Mouse (Mus musculus): Measurements from ENCODE around the gene Lcor. TPM values are rescaled to one million over a fixed set of nuclear protein-coding genes. Genes with fewer than 3 reads are reported as not detected.

The Lcor gene
- polyA plus RNA-seq, 1 experiment from 2014 or later: 36.6 TPM

Small RNA genes lying within 50 kb of the gene (microRNA-seq; reads per million reads assigned to microRNA genes)
- not detected for gene Mir8091

Other genes starting within 250 kb of the Lcor start
- 123 and 137 TPM in 2 replicates for gene Tm9sf3, start 218.6 kb upstream of the Lcor start, polyA plus RNA-seq (2016; fragmentation: Nextera tagmentation; extraction: Ambion mirVana)
- gene Pik3ap1, start 97.5 kb upstream of the Lcor start, polyA plus RNA-seq (2016; fragmentation: Nextera tagmentation; extraction: Ambion mirVana): 1.7 and 2.2 TPM in 2 replicates
- 3.1 and 3.4 TPM in 2 replicates for gene Gm340, start 99.7 kb downstream of the Lcor start, polyA plus RNA-seq (2016; fragmentation: Nextera tagmentation; extraction: Ambion mirVana)

All from neural tube, embryonic 12.5 days (tissue).